Mouse (Mus musculus) forebrain, embryonic 12.5 days (tissue): Measurements from ENCODE around the gene Phlda2. TPM values are rescaled to one million over a fixed set of nuclear protein-coding genes. Genes with fewer than 3 reads are reported as not detected.
"Not testable (repeated sequence)": the region's sequence is repeated elsewhere in the genome, so short reads cannot be mapped to it uniquely, and the experiment has no call there.

Experiments used
- ATAC-seq: fragments of 200-750 bp; cut with Nextera tagmentation; 2 replicates; pipeline ENCODE4 v1.8.0; 2017; ENCODE audit warnings: moderate TSS enrichment; ENCODE audit not compliant: low FRiP score
- H3K27ac ChIP-seq: fragments of 300-500 bp; sonication (generic); 2 replicates; pipeline ENCODE4 v1.5.1; 2016; ENCODE audit warnings: mild to moderate bottlenecking
- H3K27me3 ChIP-seq: fragments of 300-500 bp; sonication (generic); 2 replicates; pipeline ENCODE4 v1.6.1; 2016; ENCODE audit warnings: mild to moderate bottlenecking
- H3K36me3 ChIP-seq: fragments of 300-500 bp; sonication (generic); replicated peaks from 2 replicates; pipeline ENCODE4 v1.6.1; 2016; ENCODE audit warnings: mild to moderate bottlenecking
- H3K4me1 ChIP-seq: fragments of 300-500 bp; sonication (generic); 2 replicates; pipeline ENCODE4 v1.6.1; 2016
- H3K4me2 ChIP-seq: fragments of 300-500 bp; sonication (generic); 2 replicates; pipeline ENCODE4 v1.6.1; 2016; ENCODE audit warnings: mild to moderate bottlenecking, moderate library complexity
- H3K4me3 ChIP-seq: fragments of 300-500 bp; sonication (generic); replicated peaks from 2 replicates; pipeline ENCODE4 v1.5.1; 2016; ENCODE audit warnings: mild to moderate bottlenecking
- H3K9ac ChIP-seq: fragments of 300-500 bp; sonication (generic); 2 replicates; pipeline ENCODE4 v1.6.1; 2016; ENCODE audit warnings: mild to moderate bottlenecking
- H3K9me3 ChIP-seq: fragments of 300-500 bp; sonication (generic); 2 replicates; pipeline ENCODE4 v1.6.1; 2016
- WGBS: fragments of 180-500 bp; shearing (Covaris S2); methylation state at CpG from one replicate; pipeline ENCODE4 v1.1.7; 2016; 5-methylcytosine and 5-hydroxymethylcytosine counted together
- polyA plus RNA-seq: library from polyadenylated mRNA; unstranded; fragments of >200 nt; fragmentation: Nextera tagmentation; extraction: Ambion mirVana; gene quantifications from 2 replicates; pipeline ENCODE4 v1.2.1, GENCODE M21; 2016

Phlda2 gene
- polyA plus RNA-seq, result 0.63 and 0.79 TPM in 2 replicates

DNA sequence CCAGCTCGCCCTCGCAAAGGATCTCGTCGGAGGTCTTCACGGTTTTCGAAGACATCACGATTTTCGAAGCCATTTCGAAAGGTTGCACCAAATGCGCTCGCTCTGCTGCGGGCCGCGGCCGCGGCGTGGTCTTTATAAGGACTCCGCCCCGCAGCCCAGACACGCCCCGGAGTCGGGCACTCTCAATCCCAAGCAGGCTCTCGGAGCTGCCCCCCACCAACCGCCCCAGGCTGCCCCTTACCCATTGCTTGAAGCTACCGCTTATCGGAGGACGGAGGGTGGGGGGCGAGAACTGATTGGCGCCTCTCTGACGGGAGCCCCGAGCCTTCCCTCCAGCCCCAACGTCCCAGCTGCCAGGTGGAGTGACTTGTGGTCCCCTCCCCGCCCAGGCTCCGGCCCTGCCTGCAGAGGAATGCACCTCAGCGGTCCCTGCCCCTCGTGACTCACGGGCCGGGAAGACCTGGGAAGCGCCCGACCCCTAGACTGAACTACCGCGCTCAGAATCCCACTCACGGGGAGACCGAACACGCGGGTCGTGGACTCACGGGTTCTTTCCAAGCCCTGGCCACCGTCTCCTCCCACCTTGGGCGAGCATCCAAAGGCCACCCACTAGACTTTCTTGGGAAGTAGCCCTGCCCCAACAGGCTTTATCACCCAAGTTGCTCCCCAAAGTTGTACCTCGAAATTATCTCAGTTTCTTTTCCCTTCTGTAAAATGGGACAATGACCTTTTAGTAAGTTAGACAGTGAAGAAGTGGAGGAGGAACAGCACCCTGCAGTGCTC lies at the start of gene Phlda2:
TSS of gene Phlda2 (minus strand) at position 733 of the 783 bp plus-strand sequence.
- no peaks in the 10 kb centered on the region for H3K36me3 ChIP-seq
- ATAC-seq, result peak; percentile 16; the same call in 1 of the 2 replicates

DNA sequence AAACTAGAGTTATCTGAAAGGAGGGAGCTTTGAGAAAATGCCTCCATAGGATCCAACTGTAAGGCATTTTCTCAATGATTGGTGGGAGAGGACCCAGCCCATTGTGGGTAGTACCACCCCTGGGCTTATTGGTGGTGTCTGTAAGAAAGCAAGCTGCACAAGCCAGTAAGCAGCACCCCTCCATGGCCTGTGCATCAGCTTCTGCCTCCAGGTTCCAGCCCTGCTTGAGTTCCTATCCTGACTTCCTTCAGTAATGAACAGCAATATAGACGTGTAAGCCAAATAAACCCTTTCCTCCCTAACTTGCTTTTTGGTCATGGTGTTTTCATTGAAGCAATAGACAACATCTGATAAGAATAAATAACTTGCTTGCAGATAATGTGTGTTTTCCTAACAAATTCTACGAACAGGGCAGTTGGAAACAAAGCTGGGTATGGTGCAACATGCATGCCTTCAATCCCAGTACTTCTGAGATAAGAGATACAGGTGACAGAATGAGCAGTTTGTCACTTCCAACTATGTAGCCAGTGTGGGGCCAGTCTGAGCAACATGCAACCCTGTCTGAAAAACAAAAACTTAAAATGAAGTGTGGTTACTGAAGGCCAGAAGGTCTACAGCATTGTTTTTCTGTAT lies 46.8 kb upstream of the Phlda2 start:
- WGBS, result 40% methylated on average over 2 of the region's 2 CpGs
- ATAC-seq, result peak; percentile 6; the same call in 1 of the 2 replicates

More for the DNA sequence above, at the start of gene Phlda2:
- Histone ChIP-seq H3K4me3 (peak within 1 kb of the TSS; percentile 39), H3K27me3 (peaks cover 73% of the 10 kb centered on the region), H3K9ac (peak within 1 kb of the TSS; percentile 5; the same call in 1 of the 2 replicates), H3K9me3 (no peaks in the 10 kb centered on the region), H3K4me2 (peak within 1 kb of the TSS; percentile 61), H3K27ac (no peak within 1 kb of the TSS), H3K4me1 (peaks cover 14% of the 10 kb centered on the region)
- WGBS, result 7% methylated on average over 51 of the region's 51 CpGs

DNA sequence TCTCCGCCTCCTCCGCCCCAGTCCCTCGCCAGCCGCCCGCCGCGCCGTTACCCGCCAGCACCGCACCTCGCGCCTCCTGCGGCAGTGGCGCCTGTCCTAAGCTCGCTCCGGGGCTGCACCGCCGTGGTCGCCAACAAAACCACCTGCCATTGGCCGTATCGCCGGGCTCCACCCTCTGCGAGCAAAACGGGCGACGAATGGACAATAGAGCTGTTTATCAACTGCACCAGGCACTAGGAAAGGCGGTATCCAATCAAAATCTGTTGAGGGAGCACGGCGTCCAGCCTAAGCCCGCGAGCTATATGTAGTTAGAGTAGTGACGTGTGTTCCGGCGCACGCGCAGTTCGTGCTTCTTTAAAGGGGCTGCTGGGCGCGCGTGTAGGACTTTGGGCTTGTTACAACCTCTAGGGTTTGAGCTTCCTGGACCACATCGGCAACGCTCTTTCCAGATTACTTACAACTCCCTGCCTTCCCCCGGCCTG lies 46.1 kb upstream of the Phlda2 start, which contains the start of gene Nap1l4:
TSS of gene Nap1l4 (minus strand) at position 131 of the 482 bp plus-strand sequence.
- peak; percentile 98 for ATAC-seq
- under 1% methylated on average over 43 of the region's 43 CpGs for WGBS
- Histone ChIP-seq H3K4me2 (peak within 1 kb of the TSS; percentile 87), H3K4me3 (peak within 1 kb of the TSS; percentile 98), H3K4me1 (peaks cover 30% of the 10 kb centered on the region), H3K27me3 (no peaks in the 10 kb centered on the region), H3K9ac (peak within 1 kb of the TSS; percentile 79), H3K36me3 (peaks cover 2% of the 10 kb centered on the region), H3K27ac (peak within 1 kb of the TSS; percentile 89), H3K9me3 (no peaks in the 10 kb centered on the region)

More for the DNA sequence above, 46.8 kb upstream of the Phlda2 start:
- peak overlapping the region; percentile 87 for H3K4me2 ChIP-seq
- H3K27me3 ChIP-seq, result no peaks in the 10 kb centered on the region
- H3K9me3 ChIP-seq, result no peaks in the 10 kb centered on the region
- peak overlapping the region; percentile 98 for H3K4me3 ChIP-seq
- peak overlapping the region; percentile 89 for H3K27ac ChIP-seq
- H3K9ac ChIP-seq, result peak overlapping the region; percentile 69
- peaks cover 30% of the 10 kb centered on the region for H3K4me1 ChIP-seq
- peaks cover 8% of the 10 kb centered on the region for H3K36me3 ChIP-seq

DNA sequence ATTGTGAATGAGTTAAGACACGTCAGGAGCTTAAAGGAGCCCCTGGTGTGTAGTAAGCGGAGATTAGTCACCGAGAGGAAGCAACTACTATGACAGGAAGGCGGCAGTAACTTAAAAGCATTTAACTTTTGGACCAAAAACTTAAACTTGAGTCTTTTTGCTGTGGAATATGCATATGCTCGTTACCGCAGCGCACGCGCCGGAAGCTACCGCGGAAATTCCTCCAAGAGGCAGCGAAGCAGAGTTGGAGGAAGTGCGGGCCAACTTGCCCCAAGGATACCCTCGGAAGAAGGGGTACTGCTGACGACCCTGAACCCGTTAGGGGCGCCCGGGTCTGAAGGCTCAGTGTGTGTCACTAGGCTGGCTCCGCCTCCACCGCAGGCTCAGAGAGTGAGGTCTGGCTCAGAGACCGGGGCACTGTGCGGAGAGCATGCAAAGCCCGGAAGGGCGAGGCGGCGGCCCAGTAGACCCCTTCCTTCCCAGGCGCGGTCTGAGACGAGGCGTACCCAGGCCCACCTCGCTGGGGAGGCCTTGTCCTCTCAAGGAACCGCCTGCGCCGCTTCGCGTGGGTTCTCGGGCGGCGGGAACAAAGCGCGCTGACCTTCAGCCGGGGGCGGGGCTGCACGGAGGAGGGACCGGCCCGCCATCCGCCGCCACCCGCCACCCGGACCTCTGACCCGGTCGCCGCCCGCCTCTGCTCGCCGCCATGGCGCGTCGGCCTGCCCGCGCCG lies 45.4 kb upstream of the Phlda2 start:
- H3K4me2 ChIP-seq, result peak overlapping the region; percentile 87
- WGBS, result under 1% methylated on average over 41 of the region's 63 CpGs
- peak overlapping the region; percentile 98 for H3K4me3 ChIP-seq
- H3K9ac ChIP-seq, result peak overlapping the region; percentile 79
- ATAC-seq, result peak; percentile 75
- H3K27ac ChIP-seq, result peak overlapping the region; percentile 89
- no peaks in the 10 kb centered on the region for H3K9me3 ChIP-seq
- H3K4me1 ChIP-seq, result peaks cover 35% of the 10 kb centered on the region
- no peaks in the 10 kb centered on the region; the same call in none of the 2 replicates for H3K36me3 ChIP-seq
- no peaks in the 10 kb centered on the region for H3K27me3 ChIP-seq

DNA sequence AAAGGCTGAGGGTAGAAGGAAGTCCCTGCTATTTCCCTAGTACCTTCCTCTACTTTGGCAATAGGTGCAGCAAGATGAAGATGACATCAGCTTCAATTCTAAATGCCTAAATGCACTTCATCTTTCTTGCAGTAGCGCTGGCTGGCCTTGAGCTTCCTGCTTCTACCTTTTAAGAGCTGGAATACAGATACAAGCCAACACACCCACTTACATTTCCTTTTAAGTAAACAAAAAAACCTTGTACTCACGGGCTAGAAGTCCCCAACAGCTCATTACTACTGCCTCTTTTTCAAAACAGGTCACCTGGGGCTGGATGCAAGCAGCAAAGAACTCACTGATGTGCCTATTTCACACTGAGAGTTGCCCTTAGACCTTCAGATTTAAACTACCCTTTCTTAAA lies 43.6 kb upstream of the Phlda2 start:
- Histone ChIP-seq H3K4me3 (no peak overlapping the region), H3K9me3 (no peaks in the 10 kb centered on the region), H3K27ac (no peak overlapping the region), H3K4me1 (peaks cover 46% of the 10 kb centered on the region), H3K4me2 (peak overlapping the region; percentile 21), H3K9ac (peak overlapping the region; percentile 36; the same call in 1 of the 2 replicates), H3K36me3 (no peaks in the 10 kb centered on the region; the same call in none of the 2 replicates), H3K27me3 (no peaks in the 10 kb centered on the region)
- ATAC-seq, result no peak
- 82% methylated on average over 2 of the region's 2 CpGs for WGBS

DNA sequence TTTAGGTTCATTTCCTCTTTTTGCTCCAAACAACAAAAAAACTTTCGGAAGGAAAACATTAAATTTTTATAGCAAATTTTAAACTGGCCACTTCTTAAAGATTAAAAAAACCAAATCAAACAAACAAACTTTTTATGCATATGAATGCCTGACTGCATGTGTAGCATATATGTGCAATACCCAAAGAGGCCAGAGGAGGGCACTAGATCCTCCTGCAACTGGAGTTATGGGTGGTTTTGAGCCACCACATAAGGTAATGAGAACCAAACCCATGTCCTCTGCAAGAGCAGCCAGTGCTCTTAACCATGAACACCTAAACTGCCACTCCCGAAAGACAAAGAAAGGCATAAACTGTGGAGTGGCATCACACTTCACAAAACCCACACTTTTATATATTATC lies 41.4 kb upstream of the Phlda2 start:
- Histone ChIP-seq H3K4me3 (no peak overlapping the region), H3K27me3 (no peaks in the 10 kb centered on the region), H3K4me1 (peaks cover 41% of the 10 kb centered on the region), H3K36me3 (peaks cover 7% of the 10 kb centered on the region), H3K9ac (no peak overlapping the region), H3K4me2 (no peak overlapping the region), H3K27ac (no peak overlapping the region), H3K9me3 (no peaks in the 10 kb centered on the region)
- ATAC-seq, result no peak
- 93% methylated on average over 2 of the region's 2 CpGs for WGBS

DNA sequence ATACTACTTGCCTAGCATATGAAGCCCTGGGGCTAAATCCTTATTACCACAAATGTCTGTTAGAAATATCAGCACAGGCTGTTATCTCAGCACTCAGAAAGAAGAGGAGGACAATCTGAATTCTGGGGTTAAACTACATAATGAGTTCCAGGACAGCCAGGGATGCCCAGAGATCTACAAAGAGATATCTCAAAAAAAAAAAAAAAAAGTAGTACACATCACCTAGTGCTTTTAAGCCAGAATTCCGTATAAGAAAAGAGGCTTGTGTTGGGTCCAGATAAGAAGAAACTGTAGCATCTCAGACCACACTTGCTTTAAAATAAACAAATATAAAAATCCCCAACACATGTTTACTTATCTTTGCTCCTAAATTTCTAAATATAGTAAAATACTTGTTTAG lies 35.7 kb upstream of the Phlda2 start:
- Histone ChIP-seq H3K9me3 (no peaks in the 10 kb centered on the region), H3K4me2 (no peak overlapping the region), H3K27ac (no peak overlapping the region), H3K9ac (no peak overlapping the region), H3K27me3 (no peaks in the 10 kb centered on the region), H3K4me3 (no peak overlapping the region), H3K4me1 (peaks cover 13% of the 10 kb centered on the region; the same call in 1 of the 2 replicates), H3K36me3 (peaks cover 55% of the 10 kb centered on the region)
- WGBS, result 70% methylated on average over 1 of the region's 1 CpGs
- ATAC-seq, result no peak

DNA sequence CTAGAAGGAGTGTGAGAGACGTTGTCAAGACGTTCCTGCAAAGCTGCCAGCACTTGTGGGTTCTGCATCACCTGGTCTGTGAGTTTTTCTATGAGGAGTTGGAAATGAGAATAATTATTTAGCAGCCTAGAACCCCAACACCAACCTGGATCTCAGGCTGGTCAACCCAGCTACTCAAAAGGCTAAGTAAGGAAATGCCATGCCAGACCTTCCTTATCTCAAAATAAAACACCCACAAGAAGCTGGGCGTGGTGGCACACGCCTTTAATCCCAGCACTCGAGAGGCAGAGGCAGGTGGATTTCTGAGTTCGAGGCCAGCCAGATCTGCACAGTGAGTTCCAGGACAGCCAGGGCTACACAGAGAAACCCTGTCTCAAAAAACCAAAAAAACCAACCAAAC lies 35.3 kb upstream of the Phlda2 start:
- H3K9ac ChIP-seq, ATAC-seq, H3K27me3 ChIP-seq, H3K4me2 ChIP-seq, H3K27ac ChIP-seq, H3K9me3 ChIP-seq, H3K4me3 ChIP-seq, H3K4me1 ChIP-seq: not testable (repeated sequence)
- H3K36me3 ChIP-seq, result peaks cover 59% of the 10 kb centered on the region
- 93% methylated on average over 6 of the region's 6 CpGs for WGBS

DNA sequence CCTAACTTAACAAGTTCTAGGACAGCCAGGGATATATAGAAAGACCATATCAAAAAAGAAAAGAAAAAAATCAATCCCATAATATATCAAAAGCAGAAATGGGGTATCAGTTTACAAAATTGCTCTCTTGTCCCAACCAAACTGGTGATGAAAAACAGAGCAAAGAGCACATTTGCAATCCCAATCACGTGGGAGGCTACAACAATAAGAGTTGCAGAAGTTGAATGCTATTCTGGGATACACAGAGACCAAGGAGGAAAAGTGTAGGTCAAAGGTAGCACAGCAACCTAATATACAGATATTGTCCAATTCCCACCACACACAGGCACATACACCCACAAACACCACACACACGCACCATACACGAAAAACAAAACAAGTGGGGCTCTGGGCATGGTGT lies 33.3 kb upstream of the Phlda2 start:
- Histone ChIP-seq H3K36me3 (peaks cover 77% of the 10 kb centered on the region), H3K4me2 (no peak overlapping the region), H3K9me3 (no peaks in the 10 kb centered on the region), H3K4me3 (no peak overlapping the region), H3K27me3 (no peaks in the 10 kb centered on the region), H3K9ac (no peak overlapping the region), H3K27ac (no peak overlapping the region), H3K4me1 (no peaks in the 10 kb centered on the region)
- no peak for ATAC-seq
- WGBS, result 95% methylated on average over 3 of the region's 3 CpGs

DNA sequence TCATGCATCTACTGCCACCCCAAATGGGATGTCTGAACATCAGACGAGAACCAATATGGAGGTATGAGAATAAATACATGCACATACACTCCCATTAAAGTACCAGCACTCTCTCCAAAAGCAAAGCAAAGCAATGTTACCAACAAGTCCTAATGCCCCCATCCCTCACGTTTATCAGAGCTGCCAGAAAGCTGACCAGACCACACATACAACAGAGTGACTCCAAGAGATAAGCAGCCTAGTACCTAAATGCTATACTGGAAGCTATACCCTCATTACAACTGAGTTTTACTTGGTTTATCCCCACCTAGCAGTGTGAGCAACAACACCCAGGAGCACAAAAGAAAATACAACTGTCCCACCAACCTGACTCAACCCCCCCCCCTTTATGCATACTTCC lies 30.3 kb upstream of the Phlda2 start:
- no peaks in the 10 kb centered on the region for H3K4me1 ChIP-seq
- H3K4me2 ChIP-seq, result no peak overlapping the region
- H3K27ac ChIP-seq, result no peak overlapping the region
- H3K9ac ChIP-seq, result no peak overlapping the region
- H3K4me3 ChIP-seq, result no peak overlapping the region
- H3K36me3 ChIP-seq, result peaks cover 98% of the 10 kb centered on the region
- ATAC-seq, result no peak
- no peaks in the 10 kb centered on the region for H3K27me3 ChIP-seq
- H3K9me3 ChIP-seq, result no peaks in the 10 kb centered on the region
- WGBS, result 83% methylated on average over 2 of the region's 2 CpGs

DNA sequence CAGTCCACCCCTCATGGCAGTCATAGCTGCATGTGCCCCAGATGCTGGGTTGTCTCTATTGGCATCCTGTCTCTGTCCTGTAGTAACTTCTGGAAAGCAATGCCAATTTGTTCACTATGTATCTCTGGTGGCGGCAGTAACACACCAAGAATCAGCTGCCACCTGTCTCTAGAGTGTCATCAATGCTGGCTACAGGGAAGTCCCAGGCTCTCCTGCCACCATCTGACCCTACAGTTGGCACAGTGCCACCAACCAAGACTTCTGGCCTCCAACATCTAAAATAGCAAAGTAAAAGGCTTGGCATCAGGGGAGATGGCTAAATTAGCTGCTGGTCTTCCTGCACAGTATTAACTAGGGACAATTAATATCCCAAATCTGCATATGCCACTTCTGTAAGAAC lies 29.5 kb upstream of the Phlda2 start:
- Histone ChIP-seq H3K9me3 (no peaks in the 10 kb centered on the region), H3K4me1 (no peaks in the 10 kb centered on the region), H3K27ac (no peak overlapping the region), H3K27me3 (no peaks in the 10 kb centered on the region), H3K36me3 (peaks cover 98% of the 10 kb centered on the region), H3K9ac (no peak overlapping the region), H3K4me2 (no peak overlapping the region), H3K4me3 (no peak overlapping the region)
- no peak for ATAC-seq
- 90% methylated on average over 1 of the region's 1 CpGs for WGBS

DNA sequence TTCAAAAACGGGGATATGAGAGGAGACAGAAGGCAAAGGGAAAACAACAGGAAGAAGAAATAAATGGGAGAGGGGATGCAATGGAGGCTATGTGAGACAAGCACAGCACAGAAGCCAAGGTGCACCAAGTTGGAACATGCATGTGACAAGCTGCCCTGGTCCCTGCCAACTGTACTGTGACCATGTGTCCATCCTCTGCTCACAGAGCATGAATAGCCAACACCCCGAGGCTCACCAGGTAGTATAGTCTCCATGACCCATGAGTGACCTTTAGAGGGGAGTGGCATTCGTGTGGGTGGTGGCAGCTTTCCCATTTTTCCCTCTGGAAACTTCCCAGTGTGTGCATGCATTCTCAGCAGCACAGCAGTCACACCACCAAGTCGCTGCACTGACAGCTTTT lies 16.4 kb upstream of the Phlda2 start:
- WGBS, result 89% methylated on average over 4 of the region's 4 CpGs

More for the DNA sequence above, 16.4 kb upstream of the Phlda2 start:
- Histone ChIP-seq H3K4me3 (no peak overlapping the region), H3K9me3 (no peaks in the 10 kb centered on the region), H3K4me1 (no peaks in the 10 kb centered on the region), H3K4me2 (no peak overlapping the region), H3K27me3 (no peaks in the 10 kb centered on the region), H3K27ac (no peak overlapping the region), H3K9ac (no peak overlapping the region), H3K36me3 (peaks cover 95% of the 10 kb centered on the region)
- ATAC-seq, result no peak
